Mouse (Mus musculus): Measurements from ENCODE around the gene Omt2a. TPM values are rescaled to one million over a fixed set of nuclear protein-coding genes. Genes with fewer than 3 reads are reported as not detected.
"Not testable (repeated sequence)": the region's sequence is repeated elsewhere in the genome, so short reads cannot be mapped to it uniquely, and the experiment has no call there.

Omt2a gene
- polyA plus RNA-seq (2015; fragmentation: Nextera tagmentation; extraction: Ambion mirVana), result not detected in 2 replicates

GRCm38 (mm10) chr9:78314696-78315095 is at the start of gene Omt2a:
Omt2a (minus strand) TSS chr9:78314796.
- Histone ChIP-seq H3K36me3 (no peaks in the 10 kb centered on the region), H3K9me3 (no peaks in the 10 kb centered on the region), H3K4me3 (no peak within 1 kb of the TSS), H3K9ac (replicated peaks) (no peak within 1 kb of the TSS), H3K27me3 (no peaks in the 10 kb centered on the region), H3K4me1 (no peaks in the 10 kb centered on the region), H3K4me2 (replicated peaks) (no peak within 1 kb of the TSS), H3K27ac (replicated peaks) (no peak within 1 kb of the TSS)
- ATAC-seq (replicated peaks), result no peak
- WGBS, result 81% methylated on average over 2 of the region's 2 CpGs

GRCm38 (mm10) chr9:78363374-78363773 is 48.8 kb upstream of the Omt2a start:
- Histone ChIP-seq H3K4me1 (no peaks in the 10 kb centered on the region), H3K9me3 (no peaks in the 10 kb centered on the region), H3K27me3 (no peaks in the 10 kb centered on the region), H3K4me3 (no peak overlapping the region), H3K36me3 (no peaks in the 10 kb centered on the region), H3K4me2 (replicated peaks) (no peak overlapping the region), H3K27ac (replicated peaks) (no peak overlapping the region), H3K9ac (replicated peaks) (no peak overlapping the region)
- 82% methylated on average over 6 of the region's 6 CpGs for WGBS
- ATAC-seq (replicated peaks), result no peak

- no peak overlapping the region for H3K9ac ChIP-seq (replicated peaks)
- H3K27me3 ChIP-seq, result no peaks in the 10 kb centered on the region
- no peaks in the 10 kb centered on the region for H3K4me1 ChIP-seq
- no peaks in the 10 kb centered on the region for H3K36me3 ChIP-seq
- H3K4me3 ChIP-seq, result no peak overlapping the region
- no peak overlapping the region for H3K4me2 ChIP-seq (replicated peaks)
- ATAC-seq (replicated peaks), result no peak
- 17% methylated on average over 2 of the region's 2 CpGs for WGBS
- no peak overlapping the region for H3K27ac ChIP-seq (replicated peaks)
- H3K9me3 ChIP-seq, result no peaks in the 10 kb centered on the region
Measured at GRCm38 (mm10) chr9:78360484-78360872, 45.9 kb upstream of the Omt2a start.

GRCm38 (mm10) chr9:78359750-78360483 is 45.3 kb upstream of the Omt2a start:
- Histone ChIP-seq H3K27ac (replicated peaks) (no peak overlapping the region), H3K4me1 (no peaks in the 10 kb centered on the region), H3K27me3 (no peaks in the 10 kb centered on the region), H3K36me3 (no peaks in the 10 kb centered on the region), H3K4me2 (replicated peaks) (no peak overlapping the region), H3K9me3 (no peaks in the 10 kb centered on the region), H3K4me3 (no peak overlapping the region), H3K9ac (replicated peaks) (no peak overlapping the region)
- ATAC-seq (replicated peaks), result no peak
- WGBS, result 78% methylated on average over 6 of the region's 6 CpGs

GRCm38 (mm10) chr9:78358053-78358452 is 43.5 kb upstream of the Omt2a start:
- Histone ChIP-seq H3K9ac (replicated peaks) (no peak overlapping the region), H3K36me3 (no peaks in the 10 kb centered on the region), H3K27me3 (no peaks in the 10 kb centered on the region), H3K27ac (replicated peaks) (no peak overlapping the region), H3K4me1 (no peaks in the 10 kb centered on the region), H3K9me3 (no peaks in the 10 kb centered on the region), H3K4me3 (no peak overlapping the region), H3K4me2 (replicated peaks) (no peak overlapping the region)
- 16% methylated on average over 9 of the region's 9 CpGs for WGBS
- ATAC-seq (replicated peaks), result peak; percentile 46; the same call in 1 of the 2 replicates

- WGBS, result 91% methylated on average over 8 of the region's 8 CpGs
- Histone ChIP-seq H3K4me2 (replicated peaks) (no peak within 1 kb of the TSS), H3K4me3 (no peak within 1 kb of the TSS), H3K9me3 (no peaks in the 10 kb centered on the region), H3K4me1 (no peaks in the 10 kb centered on the region), H3K9ac (replicated peaks) (no peak within 1 kb of the TSS), H3K27ac (replicated peaks) (no peak within 1 kb of the TSS), H3K36me3 (no peaks in the 10 kb centered on the region), H3K27me3 (no peaks in the 10 kb centered on the region)
- ATAC-seq (replicated peaks), result no peak
Measured at GRCm38 (mm10) chr9:78355611-78356010, 41.0 kb upstream of the Omt2a start, which contains the start of gene Gsta2. Gsta2 (minus strand) TSS chr9:78355788.

GRCm38 (mm10) chr9:78354665-78355578 is 40.3 kb upstream of the Omt2a start:
- H3K27ac ChIP-seq (replicated peaks), result no peak overlapping the region
- 84% methylated on average over 11 of the region's 11 CpGs for WGBS
- H3K4me2 ChIP-seq (replicated peaks), result no peak overlapping the region
- H3K9ac ChIP-seq (replicated peaks), result no peak overlapping the region
- no peaks in the 10 kb centered on the region for H3K4me1 ChIP-seq
- H3K4me3 ChIP-seq, result no peak overlapping the region
- no peaks in the 10 kb centered on the region for H3K27me3 ChIP-seq
- H3K36me3 ChIP-seq, result no peaks in the 10 kb centered on the region
- ATAC-seq (replicated peaks), result no peak
- H3K9me3 ChIP-seq, result no peaks in the 10 kb centered on the region

GRCm38 (mm10) chr9:78351504-78352220 is 37.1 kb upstream of the Omt2a start:
- Histone ChIP-seq H3K27ac (replicated peaks) (no peak overlapping the region), H3K27me3 (no peaks in the 10 kb centered on the region), H3K9me3 (no peaks in the 10 kb centered on the region), H3K4me2 (replicated peaks) (no peak overlapping the region), H3K4me1 (no peaks in the 10 kb centered on the region), H3K36me3 (no peaks in the 10 kb centered on the region), H3K9ac (replicated peaks) (no peak overlapping the region), H3K4me3 (no peak overlapping the region)
- no peak for ATAC-seq (replicated peaks)
- 82% methylated on average over 6 of the region's 6 CpGs for WGBS

- H3K9me3 ChIP-seq; H3K36me3 ChIP-seq; ATAC-seq (replicated peaks); H3K4me3 ChIP-seq; H3K4me2 ChIP-seq (replicated peaks); H3K27me3 ChIP-seq; H3K27ac ChIP-seq (replicated peaks); H3K4me1 ChIP-seq; H3K9ac ChIP-seq (replicated peaks): not testable (repeated sequence)
Measured at GRCm38 (mm10) chr9:78350007-78350406, 35.4 kb upstream of the Omt2a start.

- ATAC-seq (replicated peaks); H3K27ac ChIP-seq (replicated peaks); H3K27me3 ChIP-seq; H3K4me1 ChIP-seq; H3K36me3 ChIP-seq; H3K9me3 ChIP-seq; H3K4me3 ChIP-seq; H3K4me2 ChIP-seq (replicated peaks); H3K9ac ChIP-seq (replicated peaks): not testable (repeated sequence)
- WGBS, result 78% methylated on average over 3 of the region's 3 CpGs
Measured at GRCm38 (mm10) chr9:78349141-78349540, 34.5 kb upstream of the Omt2a start.

- not testable (repeated sequence) for H3K4me1 ChIP-seq; H3K9ac ChIP-seq (replicated peaks); H3K36me3 ChIP-seq; H3K27me3 ChIP-seq; ATAC-seq (replicated peaks); H3K4me2 ChIP-seq (replicated peaks); H3K9me3 ChIP-seq; H3K27ac ChIP-seq (replicated peaks); H3K4me3 ChIP-seq
- WGBS, result 75% methylated on average over 6 of the region's 6 CpGs
Measured at GRCm38 (mm10) chr9:78348206-78349004, 33.8 kb upstream of the Omt2a start.
